In genomic region chr9:43972290-43972689, GRCm38 (mm10) we compare ENCODE assay signal across 8 mouse cellular contexts.
DNase-seq lines count a peak whose midpoint lies in the region; ATAC-seq and TF ChIP-seq lines count a peak whose summit lies in the region.

No protein-coding gene starts in this region.

- no peaks in the 10 kb centered on the region for H3K9me3 ChIP-seq in forebrain, embryonic 14.5 days (replicated peaks; ENCODE audit: control insufficient read depth, low read length)
- no peaks in the 10 kb centered on the region for H3K9me3 ChIP-seq in forebrain, embryonic 13.5 days (replicated peaks)
- no peaks in the 10 kb centered on the region for H3K9me3 ChIP-seq in embryonic facial prominence, embryonic 10.5 days
- H3K9me3 ChIP-seq in lung, embryonic 14.5 days (ENCODE audit: low read depth, low read length): no peaks in the 10 kb centered on the region

- 16% methylated on average over 3 of the region's 3 CpGs for WGBS in forebrain, embryonic 14.5 days
- 9% methylated on average over 3 of the region's 3 CpGs for WGBS in forebrain, embryonic 13.5 days
- 13% methylated on average over 3 of the region's 3 CpGs for WGBS in embryonic facial prominence, embryonic 10.5 days
- WGBS in lung, embryonic 14.5 days: 10% methylated on average over 3 of the region's 3 CpGs

- TF ChIP-seq CTCF in lung, embryonic 14.5 days (IDR thresholded peaks at IDR 0.05; ENCODE audit: low read depth): peak; percentile 93

- H3K27me3 ChIP-seq in forebrain, embryonic 14.5 days (replicated peaks; ENCODE audit: control insufficient read depth, insufficient read depth, low read length): no peaks in the 10 kb centered on the region; the same call in 1 of the 2 replicates
- H3K27me3 ChIP-seq in forebrain, embryonic 13.5 days: peaks cover 7% of the 10 kb centered on the region
- H3K27me3 ChIP-seq in embryonic facial prominence, embryonic 10.5 days (replicated peaks; ENCODE audit: low read depth, poor library complexity, severe bottlenecking): no peaks in the 10 kb centered on the region
- H3K27me3 ChIP-seq in lung, embryonic 14.5 days (ENCODE audit: insufficient read depth, low read length): no peaks in the 10 kb centered on the region

- DNase-seq in forebrain, embryonic 14.5 days (ENCODE audit: low spot score): peak; percentile 85
- peak; percentile 56 for DNase-seq in 416B (ENCODE audit: low read depth)
- DNase-seq in adrenal gland, postnatal 14 days: peak; percentile 73
- peak; percentile 66 for DNase-seq in embryonic facial prominence, embryonic 10.5 days (ENCODE audit: low spot score)
- peak; percentile 57 to 79 for DNase-seq in kidney, postnatal 36 days
- DNase-seq in lung, embryonic 14.5 days: peak; percentile 81
- peak; percentile 13 to 19 for DNase-seq in spleen, postnatal 36 days (ENCODE audit: low spot score in 2 of 2)

- H3K36me3 ChIP-seq in forebrain, embryonic 14.5 days (ENCODE audit: control insufficient read depth, insufficient read depth, low read length): no peaks in the 10 kb centered on the region
- no peaks in the 10 kb centered on the region for H3K36me3 ChIP-seq in forebrain, embryonic 13.5 days (ENCODE audit: poor library complexity, severe bottlenecking)
- no peaks in the 10 kb centered on the region for H3K36me3 ChIP-seq in embryonic facial prominence, embryonic 10.5 days (replicated peaks)
- no peaks in the 10 kb centered on the region for H3K36me3 ChIP-seq in lung, embryonic 14.5 days (ENCODE audit: insufficient read depth)

- ATAC-seq in forebrain, embryonic 14.5 days: no peak
- no peak for ATAC-seq in forebrain, embryonic 13.5 days
- no peak for ATAC-seq in lung, embryonic 14.5 days (ENCODE audit: insufficient read depth)

- H3K27ac ChIP-seq in forebrain, embryonic 14.5 days (ENCODE audit: low read depth, low read length): no peak overlapping the region
- H3K27ac ChIP-seq in forebrain, embryonic 13.5 days: no peak overlapping the region
- no peak overlapping the region for H3K27ac ChIP-seq in embryonic facial prominence, embryonic 10.5 days (replicated peaks)
- no peak overlapping the region for H3K27ac ChIP-seq in lung, embryonic 14.5 days (ENCODE audit: low read depth)

- H3K9ac ChIP-seq in forebrain, embryonic 14.5 days (ENCODE audit: low read length): no peak overlapping the region
- no peak overlapping the region for H3K9ac ChIP-seq in forebrain, embryonic 13.5 days
- H3K9ac ChIP-seq in lung, embryonic 14.5 days: no peak overlapping the region

- H3K4me2 ChIP-seq in forebrain, embryonic 14.5 days (ENCODE audit: low read length): no peak overlapping the region
- no peak overlapping the region for H3K4me2 ChIP-seq in forebrain, embryonic 13.5 days
- H3K4me2 ChIP-seq in lung, embryonic 14.5 days: no peak overlapping the region

- no peak overlapping the region for H3K4me3 ChIP-seq in forebrain, embryonic 14.5 days (ENCODE audit: low read depth, low read length)
- H3K4me3 ChIP-seq in forebrain, embryonic 13.5 days: no peak overlapping the region
- no peak overlapping the region for H3K4me3 ChIP-seq in embryonic facial prominence, embryonic 10.5 days
- no peak overlapping the region for H3K4me3 ChIP-seq in lung, embryonic 14.5 days (ENCODE audit: low read depth, low read length)

- peaks cover 20% of the 10 kb centered on the region for H3K4me1 ChIP-seq in forebrain, embryonic 14.5 days (ENCODE audit: control insufficient read depth, insufficient read depth, low read length)
- peaks cover 31% of the 10 kb centered on the region for H3K4me1 ChIP-seq in forebrain, embryonic 13.5 days
- H3K4me1 ChIP-seq in embryonic facial prominence, embryonic 10.5 days: peaks cover 18% of the 10 kb centered on the region
- H3K4me1 ChIP-seq in lung, embryonic 14.5 days (ENCODE audit: insufficient read depth): no peaks in the 10 kb centered on the region

Comparison
In these comparisons a context has a peak if more than half of its experiments do, and no peak if none do; other contexts are left out.
1. DNase-seq: peak in every context shown above with its lines; median percentile 85 in forebrain, embryonic 14.5 days; 81 in lung, embryonic 14.5 days; 73 in adrenal gland, postnatal 14 days; 68 in kidney, postnatal 36 days; 66 in embryonic facial prominence, embryonic 10.5 days; 56 in 416B; 16 in spleen, postnatal 36 days.